ENCODE assay signal across 19 mouse cellular contexts in the genomic region with DNA sequence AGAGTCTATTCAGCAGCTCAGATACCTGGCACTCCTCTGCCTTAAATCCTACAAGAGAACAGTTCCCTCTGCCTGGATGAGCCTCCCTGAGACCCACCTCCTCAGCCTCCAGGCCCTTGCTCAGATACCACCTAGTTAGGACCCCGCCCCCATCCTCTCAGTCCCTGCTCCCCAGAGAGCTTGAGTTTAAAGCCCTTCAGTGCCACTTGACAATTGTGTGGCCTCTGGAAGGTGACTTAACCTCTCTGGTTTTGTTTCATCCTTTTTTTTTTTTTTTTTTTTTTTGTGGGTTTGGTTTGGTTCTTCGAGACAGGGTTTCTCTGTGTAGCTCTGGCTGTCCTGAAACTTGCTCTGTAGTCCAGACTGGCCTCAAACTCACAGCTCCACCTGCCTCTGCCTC.
"Had no signal": no experiment of that assay in that cellular context is flagged by ENCODE, and none has a peak within 500 bp of the region (broad histone marks: within the 10 kb centered on the region; RNA-seq: fewer than 3 reads in every experiment).

No protein-coding gene starts in this region.

- ATAC-seq: intestine, embryonic 15.5 days; midbrain, embryonic 15.5 days had no signal

- H3K36me3 ChIP-seq: intestine, embryonic 15.5 days; kidney, embryonic 15.5 days; limb, embryonic 12.5 days; limb, embryonic 15.5 days; midbrain, embryonic 12.5 days; midbrain, embryonic 15.5 days had no signal

- H3K27ac ChIP-seq: intestine, embryonic 15.5 days; kidney, embryonic 15.5 days; limb, embryonic 12.5 days; limb, embryonic 15.5 days; macrophage; midbrain, embryonic 12.5 days; midbrain, embryonic 15.5 days had no signal

- H3K9ac ChIP-seq: intestine, embryonic 15.5 days; kidney, embryonic 15.5 days; limb, embryonic 12.5 days; limb, embryonic 15.5 days; liver, embryonic 14.5 days; midbrain, embryonic 12.5 days; midbrain, embryonic 15.5 days had no signal

- DNase-seq: kidney, adult 11 months; kidney, adult 8-10 months; kidney, postnatal 10 days; kidney, postnatal 36 days; layer of hippocampus, postnatal 36 days; left cerebral cortex, postnatal 4 days; lung, adult 18-20 months; retina, postnatal 1 day; right cerebral cortex, postnatal 25 days; thymus, adult 18-20 months had no signal

- H3K4me3 ChIP-seq: intestine, embryonic 15.5 days; kidney, embryonic 15.5 days; limb, embryonic 12.5 days; limb, embryonic 15.5 days; midbrain, embryonic 12.5 days; midbrain, embryonic 15.5 days; myocyte had no signal

- H3K9me3 ChIP-seq: intestine, embryonic 15.5 days; kidney, embryonic 15.5 days; limb, embryonic 12.5 days; limb, embryonic 15.5 days; midbrain, embryonic 12.5 days; midbrain, embryonic 15.5 days had no signal

- H3K4me2 ChIP-seq: intestine, embryonic 15.5 days; kidney, embryonic 15.5 days; limb, embryonic 12.5 days; limb, embryonic 15.5 days; midbrain, embryonic 12.5 days; midbrain, embryonic 15.5 days had no signal

- H3K27me3 ChIP-seq: intestine, embryonic 15.5 days; kidney, embryonic 15.5 days; limb, embryonic 12.5 days; limb, embryonic 15.5 days; midbrain, embryonic 15.5 days had no signal
